8 mouse cellular contexts compared by ENCODE assay signal in the genomic region with DNA sequence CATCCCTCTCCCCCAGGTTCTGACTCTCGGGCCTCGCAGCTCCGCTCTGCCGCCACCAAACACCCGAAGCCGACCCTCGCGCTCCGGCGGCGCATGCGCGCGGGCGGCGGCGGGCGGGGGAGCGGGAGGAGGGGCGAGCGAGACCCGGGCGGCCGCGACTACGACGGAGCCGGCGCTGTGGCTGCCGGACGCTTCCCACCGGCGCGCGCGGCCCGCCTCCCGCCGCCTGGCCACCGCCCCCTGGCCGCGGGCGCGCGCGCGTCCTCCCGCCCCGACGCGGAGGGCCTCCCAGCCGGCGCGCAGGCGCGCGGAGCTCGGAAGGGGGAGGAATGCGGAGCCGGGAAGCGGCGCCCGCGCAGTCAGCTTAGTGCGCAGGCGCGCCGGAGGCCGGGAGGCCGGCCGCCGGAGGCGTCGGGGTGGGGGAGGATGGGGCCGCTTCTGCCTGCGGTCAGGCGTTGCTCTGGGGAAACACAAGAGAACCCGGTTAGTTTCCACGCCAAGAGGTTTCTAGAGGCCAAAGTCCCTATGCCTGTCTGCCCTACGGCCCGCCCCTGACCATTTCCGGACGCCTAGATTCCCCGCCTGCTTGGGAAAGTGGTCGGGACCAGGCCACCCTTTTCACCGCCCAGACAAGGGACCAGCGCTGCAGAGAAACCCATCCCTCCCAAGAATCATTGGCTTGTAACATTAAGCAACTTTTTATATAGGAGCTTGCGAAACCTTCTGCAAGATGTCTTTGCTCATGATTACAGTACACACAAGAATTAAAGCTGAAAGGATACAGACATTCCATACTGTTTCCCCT. TPM values are rescaled to one million over a fixed set of nuclear protein-coding genes. Genes with fewer than 3 reads are reported as not detected.
DNase-seq lines count a peak whose midpoint lies in the region; ATAC-seq lines count a peak whose summit lies in the region.

A gene (minus strand): TSS at position 190 of the 805 bp plus-strand sequence.

- H3K4me3 ChIP-seq in embryonic facial prominence, embryonic 11.5 days (ENCODE audit: low read depth, low read length) = peak within 1 kb of the TSS; percentile 94
- H3K4me3 ChIP-seq in limb, embryonic 12.5 days (replicated peaks) = peak within 1 kb of the TSS; percentile 97
- peak within 1 kb of the TSS; percentile 89 for H3K4me3 ChIP-seq in midbrain, embryonic 14.5 days (replicated peaks; ENCODE audit: low read depth, low read length)

- DNase-seq in 3134 (ENCODE audit: extremely low read depth, insufficient read length, low spot score) = peak; percentile 98
- DNase-seq in adrenal gland, postnatal 14 days = peak; percentile 97
- peak; percentile 97 for DNase-seq in embryonic facial prominence, embryonic 11.5 days (ENCODE audit: low spot score)
- peak; percentile 100 for DNase-seq in heart, adult 11 months
- peak; percentile 97 for DNase-seq in kidney, adult 11 months
- peak; percentile 99 for DNase-seq in midbrain, embryonic 14.5 days
- peak; percentile 88 for DNase-seq in spleen, adult 12 weeks (ENCODE audit: low spot score)

- peak within 1 kb of the TSS; percentile 96 for H3K4me2 ChIP-seq in embryonic facial prominence, embryonic 11.5 days (ENCODE audit: low read depth, low read length)
- peak within 1 kb of the TSS; percentile 95 for H3K4me2 ChIP-seq in limb, embryonic 12.5 days
- H3K4me2 ChIP-seq in midbrain, embryonic 14.5 days (ENCODE audit: low read length) = peak within 1 kb of the TSS; percentile 87

- H3K9me3 ChIP-seq in embryonic facial prominence, embryonic 11.5 days (replicated peaks; ENCODE audit: control insufficient read depth, low read length) = no peaks in the 10 kb centered on the region
- no peaks in the 10 kb centered on the region for H3K9me3 ChIP-seq in limb, embryonic 12.5 days
- no peaks in the 10 kb centered on the region for H3K9me3 ChIP-seq in midbrain, embryonic 14.5 days (ENCODE audit: control insufficient read depth, low read length)

- H3K9ac ChIP-seq in embryonic facial prominence, embryonic 11.5 days (replicated peaks; ENCODE audit: low read length) = peak within 1 kb of the TSS; percentile 92
- peak within 1 kb of the TSS; percentile 97 for H3K9ac ChIP-seq in limb, embryonic 12.5 days (replicated peaks)
- H3K9ac ChIP-seq in midbrain, embryonic 14.5 days (replicated peaks; ENCODE audit: low read length) = peak within 1 kb of the TSS; percentile 89

- no peaks in the 10 kb centered on the region for H3K4me1 ChIP-seq in embryonic facial prominence, embryonic 11.5 days (ENCODE audit: control insufficient read depth, insufficient read depth, low read length)
- H3K4me1 ChIP-seq in limb, embryonic 12.5 days (replicated peaks) = peaks cover 20% of the 10 kb centered on the region
- H3K4me1 ChIP-seq in midbrain, embryonic 14.5 days (ENCODE audit: control insufficient read depth, insufficient read depth, low read length) = peaks cover 25% of the 10 kb centered on the region

- no peaks in the 10 kb centered on the region for H3K36me3 ChIP-seq in embryonic facial prominence, embryonic 11.5 days (replicated peaks; ENCODE audit: control insufficient read depth, insufficient read depth, low read depth, low read length)
- no peaks in the 10 kb centered on the region for H3K36me3 ChIP-seq in limb, embryonic 12.5 days
- no peaks in the 10 kb centered on the region for H3K36me3 ChIP-seq in midbrain, embryonic 14.5 days (ENCODE audit: control insufficient read depth, insufficient read depth, low read length)

- peak within 1 kb of the TSS; percentile 94 for H3K27ac ChIP-seq in embryonic facial prominence, embryonic 11.5 days (replicated peaks; ENCODE audit: low read depth, low read length)
- H3K27ac ChIP-seq in limb, embryonic 12.5 days = peak within 1 kb of the TSS; percentile 97
- H3K27ac ChIP-seq in midbrain, embryonic 14.5 days (replicated peaks; ENCODE audit: low read depth, low read length) = peak within 1 kb of the TSS; percentile 95

- 0% methylated on average over 34 of the region's 88 CpGs for WGBS in embryonic facial prominence, embryonic 11.5 days
- under 1% methylated on average over 44 of the region's 88 CpGs for WGBS in limb, embryonic 12.5 days
- under 1% methylated on average over 79 of the region's 88 CpGs for WGBS in midbrain, embryonic 14.5 days

- ATAC-seq in embryonic facial prominence, embryonic 11.5 days (replicated peaks; ENCODE audit: insufficient number of reproducible peaks, low FRiP score, low TSS enrichment, low read depth) = peak; percentile 77
- ATAC-seq in limb, embryonic 12.5 days (ENCODE audit: insufficient number of reproducible peaks, insufficient read depth, low FRiP score, low TSS enrichment, low read depth) = peak; percentile 73
- ATAC-seq in midbrain, embryonic 14.5 days (ENCODE audit: low FRiP score, low TSS enrichment) = peak; percentile 84

- no peaks in the 10 kb centered on the region for H3K27me3 ChIP-seq in embryonic facial prominence, embryonic 11.5 days (ENCODE audit: control insufficient read depth, insufficient read depth, low read length)
- H3K27me3 ChIP-seq in limb, embryonic 12.5 days = no peaks in the 10 kb centered on the region
- no peaks in the 10 kb centered on the region for H3K27me3 ChIP-seq in midbrain, embryonic 14.5 days (ENCODE audit: control insufficient read depth, insufficient read depth, low read length)

RNA-seq across cellular contexts. Expression of the gene that starts here (rescaled TPM):
- total RNA-seq in adrenal gland, postnatal 14 days (2021) = 50.2 and 60.0 TPM in 2 replicates
- polyA plus RNA-seq in embryonic facial prominence, embryonic 11.5 days (2014; fragmentation: Nextera tagmentation; extraction: Ambion mirVana) = 11.0 and 13.7 TPM in 2 replicates
- 14.1 and 16.6 TPM in 2 replicates for polyA plus RNA-seq in limb, embryonic 12.5 days (2016; fragmentation: Nextera tagmentation; extraction: Ambion mirVana)
- 17.3 and 23.9 TPM in 2 replicates for polyA plus RNA-seq in midbrain, embryonic 14.5 days (2014; fragmentation: Nextera tagmentation; extraction: Ambion mirVana)

Comparison
In these comparisons a context has a peak if more than half of its experiments do, and no peak if none do; other contexts are left out.
1. Peak in every context shown above with its lines: DNase-seq, ATAC-seq, H3K4me3 ChIP-seq and H3K27ac ChIP-seq.